Mouse (Mus musculus): ENCODE data around the gene C87436. TPM values are rescaled to one million over a fixed set of nuclear protein-coding genes. Genes with fewer than 3 reads are reported as not detected.

The C87436 gene
- polyA plus RNA-seq, 1 experiment: 9.7 TPM

DNA sequence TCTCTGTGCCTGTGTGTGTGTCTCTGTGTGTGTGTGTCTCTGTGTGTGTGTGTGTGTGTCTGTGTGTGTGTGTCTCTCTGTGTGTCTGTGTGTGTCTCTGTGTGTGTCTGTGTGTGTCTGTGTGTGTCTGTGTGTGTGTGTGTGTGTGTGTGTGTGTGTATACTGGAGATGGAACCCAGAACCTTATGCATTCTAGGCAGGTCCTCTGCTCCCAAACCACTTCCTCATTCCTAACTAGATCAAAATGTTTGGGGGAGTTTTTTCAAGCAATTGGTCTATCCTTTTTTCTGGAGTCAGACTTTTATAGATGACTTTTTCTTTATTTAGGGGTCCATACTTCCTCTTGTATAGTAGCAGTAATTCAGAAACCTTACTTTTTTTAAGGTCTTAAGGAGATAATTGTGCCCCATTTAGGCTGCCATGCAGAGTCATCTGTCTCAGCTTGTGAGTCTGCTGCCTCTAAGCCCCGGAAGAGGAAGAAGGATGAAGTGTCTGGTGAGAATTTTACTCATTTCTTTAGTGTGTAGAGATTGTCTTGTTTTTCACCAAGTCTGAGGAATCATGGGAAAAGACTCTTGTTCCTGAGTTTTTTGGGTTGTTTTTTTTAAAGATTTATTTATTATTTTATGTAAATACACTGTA is 8.9 kb downstream of the C87436 start:
- Histone ChIP-seq H3K4me3 (ENCODE audit: insufficient read depth, low read length) (no peak overlapping the region), H3K27ac (ENCODE audit: insufficient read depth, low read length) (no peak overlapping the region), H3K4me1 (ENCODE audit: control insufficient read depth, insufficient read depth, low read length) (no peaks in the 10 kb centered on the region)
- no peak for TF ChIP-seq POLR2A (IDR thresholded peaks at IDR 0.05; ENCODE audit: low read depth, low read length)
- no peak for TF ChIP-seq CTCF (IDR thresholded peaks at IDR 0.05; ENCODE audit: borderline replicate concordance, insufficient read depth, low read length)

DNA sequence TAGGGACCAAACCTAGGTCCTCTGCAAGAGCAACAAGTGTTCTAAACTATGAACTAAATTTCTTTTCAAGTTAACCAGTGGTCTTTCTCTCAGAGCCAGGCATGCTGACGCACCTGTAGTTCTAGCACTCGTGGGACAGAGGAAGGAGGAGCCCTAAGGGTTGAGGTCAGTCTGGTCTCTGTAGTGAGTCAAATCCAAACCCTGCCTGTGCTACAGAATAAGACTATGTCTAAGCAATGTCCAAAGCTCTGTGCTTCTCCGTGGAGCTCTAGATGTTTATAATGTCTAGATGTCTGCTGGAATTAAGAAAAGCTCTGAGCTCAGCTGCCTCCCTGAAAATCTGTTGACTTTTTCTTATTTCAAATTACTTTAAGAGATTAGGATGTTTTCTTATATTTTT is 18.6 kb downstream of the C87436 start:
- H3K4me1 ChIP-seq (ENCODE audit: control insufficient read depth, insufficient read depth, low read length): no peaks in the 10 kb centered on the region
- no peak overlapping the region for H3K27ac ChIP-seq (ENCODE audit: insufficient read depth, low read length)
- no peak for TF ChIP-seq POLR2A (IDR thresholded peaks at IDR 0.05; ENCODE audit: low read depth, low read length)
- TF ChIP-seq CTCF (IDR thresholded peaks at IDR 0.05; ENCODE audit: borderline replicate concordance, insufficient read depth, low read length): no peak
- no peak overlapping the region for H3K4me3 ChIP-seq (ENCODE audit: insufficient read depth, low read length)

DNA sequence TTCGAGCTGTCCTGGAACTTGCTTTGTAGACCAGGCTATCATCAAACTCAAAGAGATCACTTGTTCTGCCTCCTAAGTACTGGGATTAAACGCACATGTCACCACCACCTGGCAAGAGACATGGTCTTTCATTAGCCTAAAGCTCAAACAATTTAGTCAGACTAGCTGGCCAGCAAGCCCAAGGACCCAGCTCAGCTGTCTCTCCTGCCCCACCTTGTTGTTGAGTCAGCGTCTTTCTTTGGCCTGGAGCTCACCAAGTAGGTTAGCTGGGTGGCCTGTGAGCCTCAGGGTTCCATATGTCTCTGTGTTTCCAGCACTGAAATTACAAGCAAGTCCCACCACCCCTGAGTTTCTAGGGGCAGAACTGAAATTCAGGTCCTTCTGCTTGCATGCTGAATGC is 24.9 kb downstream of the C87436 start:
- no peak overlapping the region for H3K4me3 ChIP-seq (ENCODE audit: insufficient read depth, low read length)

DNA sequence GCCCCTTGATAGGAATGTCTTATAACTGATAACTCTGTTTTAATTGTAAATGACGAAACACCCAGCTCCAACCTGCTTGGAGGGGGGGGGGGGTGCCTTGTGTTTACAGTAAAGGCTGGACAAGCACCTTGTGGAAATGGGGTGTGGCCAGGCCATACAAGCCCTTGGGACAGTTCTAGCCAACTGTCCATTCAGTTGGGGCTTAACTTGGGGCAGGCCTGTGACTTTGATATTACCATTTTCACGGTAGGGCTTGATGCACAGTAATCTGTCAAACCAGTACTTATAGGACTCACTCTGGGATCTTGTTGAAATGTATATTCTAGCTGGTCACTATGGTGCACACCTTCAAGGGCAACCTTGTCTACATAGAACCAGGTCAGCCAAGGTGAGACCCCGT is 33.1 kb downstream of the C87436 start:
- no peak for TF ChIP-seq CTCF (IDR thresholded peaks at IDR 0.05; ENCODE audit: borderline replicate concordance, insufficient read depth, low read length)
- TF ChIP-seq POLR2A (IDR thresholded peaks at IDR 0.05; ENCODE audit: low read depth, low read length): no peak
- H3K4me3 ChIP-seq (ENCODE audit: insufficient read depth, low read length): no peak overlapping the region
- H3K27ac ChIP-seq (ENCODE audit: insufficient read depth, low read length): peak overlapping the region; percentile 79
- peaks cover 6% of the 10 kb centered on the region; the same call in 1 of the 2 replicates for H3K4me1 ChIP-seq (ENCODE audit: control insufficient read depth, insufficient read depth, low read length)

More for the DNA sequence above, 24.9 kb downstream of the C87436 start:
- no peaks in the 10 kb centered on the region for H3K4me1 ChIP-seq (ENCODE audit: control insufficient read depth, insufficient read depth, low read length)
- H3K27ac ChIP-seq (ENCODE audit: insufficient read depth, low read length): no peak overlapping the region
- no peak for TF ChIP-seq POLR2A (IDR thresholded peaks at IDR 0.05; ENCODE audit: low read depth, low read length)
- TF ChIP-seq CTCF (IDR thresholded peaks at IDR 0.05; ENCODE audit: borderline replicate concordance, insufficient read depth, low read length): no peak

DNA sequence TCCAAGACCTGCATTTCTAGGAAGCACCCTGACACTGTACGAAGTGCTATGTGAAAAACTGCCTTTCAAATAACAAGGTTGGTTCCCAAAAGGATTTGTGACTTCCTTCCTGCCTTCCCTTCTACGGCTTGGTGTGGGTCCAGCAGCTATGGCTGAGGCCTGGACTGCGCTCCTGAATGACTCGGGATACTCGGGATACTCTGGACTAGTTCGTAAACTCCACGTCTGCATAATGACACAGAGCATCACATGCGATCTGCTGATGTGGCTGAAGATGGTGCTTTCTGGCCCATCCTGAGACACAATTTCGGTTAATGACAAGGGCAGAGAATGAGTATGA is 33.6 kb downstream of the C87436 start:
- Histone ChIP-seq H3K4me3 (ENCODE audit: insufficient read depth, low read length) (no peak overlapping the region), H3K27ac (ENCODE audit: insufficient read depth, low read length) (peak overlapping the region; percentile 79), H3K4me1 (ENCODE audit: control insufficient read depth, insufficient read depth, low read length) (peaks cover 6% of the 10 kb centered on the region; the same call in 1 of the 2 replicates)
- TF ChIP-seq POLR2A (IDR thresholded peaks at IDR 0.05; ENCODE audit: low read depth, low read length) (no peak), CTCF (IDR thresholded peaks at IDR 0.05; ENCODE audit: borderline replicate concordance, insufficient read depth, low read length) (no peak)

DNA sequence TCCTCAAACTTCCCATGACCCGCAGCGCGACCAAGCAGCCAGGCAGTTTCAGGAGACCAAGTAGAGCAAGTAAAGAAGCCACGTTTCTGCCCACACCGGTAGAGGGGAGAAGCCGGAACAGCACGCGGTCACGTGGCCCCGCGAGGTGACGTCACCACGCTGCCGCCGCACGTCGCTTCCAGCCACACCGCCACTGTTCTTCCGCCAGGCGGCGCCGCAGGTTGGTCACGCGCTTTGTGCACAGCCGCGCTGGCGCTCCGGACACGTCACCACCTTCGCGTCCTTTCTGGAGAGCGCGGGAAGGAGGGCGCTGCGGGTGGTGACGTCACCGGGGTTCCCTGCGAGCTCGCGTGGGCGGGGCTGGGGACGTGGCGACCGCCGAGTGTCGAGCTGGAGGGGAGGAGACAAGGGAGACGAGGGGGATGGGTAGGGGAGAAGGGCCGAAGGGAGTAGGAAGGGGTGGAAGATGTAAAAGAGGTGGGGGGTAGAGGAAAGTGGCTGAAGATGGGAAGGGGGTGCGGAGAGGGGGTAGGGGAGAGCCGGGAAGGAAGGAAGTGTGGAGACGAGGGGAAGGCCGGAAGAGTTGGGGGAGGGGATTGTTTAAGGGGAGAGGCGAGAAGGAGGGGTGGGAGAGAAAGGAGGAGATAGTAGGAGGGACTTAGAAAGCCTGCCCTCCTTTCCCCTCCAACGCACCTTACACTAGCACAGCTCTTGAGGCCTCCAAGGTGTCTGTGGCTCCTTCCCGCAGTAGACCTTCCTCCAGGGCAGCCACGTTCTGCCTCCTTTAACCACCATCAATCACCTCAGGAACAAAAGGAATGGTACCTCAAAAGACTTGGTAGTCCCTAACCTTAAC is 34.2 kb downstream of the C87436 start:
- H3K4me1 ChIP-seq (ENCODE audit: control insufficient read depth, insufficient read depth, low read length): peaks cover 6% of the 10 kb centered on the region; the same call in 1 of the 2 replicates
- peak overlapping the region; percentile 79 for H3K27ac ChIP-seq (ENCODE audit: insufficient read depth, low read length)
- TF ChIP-seq POLR2A (IDR thresholded peaks at IDR 0.05; ENCODE audit: low read depth, low read length): peak; percentile 99
- peak; percentile 98 for TF ChIP-seq CTCF (IDR thresholded peaks at IDR 0.05; ENCODE audit: borderline replicate concordance, insufficient read depth, low read length)
- peak overlapping the region; percentile 15; the same call in 1 of the 2 replicates for H3K4me3 ChIP-seq (ENCODE audit: insufficient read depth, low read length)

DNA sequence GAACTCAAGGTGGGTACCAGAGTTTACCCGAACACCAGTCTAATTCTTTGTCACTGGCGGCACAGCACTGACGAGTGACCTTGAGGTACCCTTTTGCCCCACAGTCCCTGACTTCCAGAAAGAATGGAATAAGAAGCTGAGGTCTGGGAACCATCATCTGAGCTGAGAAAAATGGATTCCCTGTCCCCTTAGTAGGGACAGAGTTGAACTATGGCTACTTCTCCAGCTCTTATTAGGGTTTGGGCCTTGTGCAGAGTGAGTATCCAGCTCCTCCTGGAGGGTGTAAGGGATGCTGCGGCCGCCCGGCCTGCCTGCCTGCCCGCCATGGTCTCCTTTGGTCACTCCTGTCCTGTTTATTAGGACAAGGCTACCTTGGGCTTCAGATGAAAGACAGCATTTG is 34.9 kb downstream of the C87436 start:
- peaks cover 6% of the 10 kb centered on the region; the same call in 1 of the 2 replicates for H3K4me1 ChIP-seq (ENCODE audit: control insufficient read depth, insufficient read depth, low read length)
- peak overlapping the region; percentile 62 for H3K27ac ChIP-seq (ENCODE audit: insufficient read depth, low read length)
- H3K4me3 ChIP-seq (ENCODE audit: insufficient read depth, low read length): peak overlapping the region; percentile 15; the same call in 1 of the 2 replicates
- no peak; the same call in none of the 2 replicates for TF ChIP-seq POLR2A (IDR thresholded peaks at IDR 0.05; ENCODE audit: low read depth, low read length)
- TF ChIP-seq CTCF (IDR thresholded peaks at IDR 0.05; ENCODE audit: borderline replicate concordance, insufficient read depth, low read length): no peak

DNA sequence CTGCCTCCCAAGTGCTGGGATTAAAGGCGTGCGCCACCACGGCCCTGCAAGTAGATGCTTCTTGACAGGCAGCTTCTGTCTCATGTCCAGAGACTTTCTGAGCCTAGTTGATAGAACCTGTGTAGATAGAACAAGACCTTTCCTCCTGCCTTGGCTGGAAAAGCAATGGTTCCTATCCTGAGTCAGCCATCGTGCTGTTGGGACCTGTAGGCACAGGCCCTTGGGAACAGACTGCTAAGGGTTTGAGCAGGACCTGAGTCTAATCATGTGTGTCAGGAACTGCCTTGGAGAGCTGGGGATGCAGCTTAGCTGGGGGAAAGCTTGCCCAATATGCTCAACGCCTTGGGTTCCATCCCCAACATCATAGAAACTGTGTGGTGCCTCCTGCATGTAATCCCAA is 35.9 kb downstream of the C87436 start:
- Histone ChIP-seq H3K27ac (ENCODE audit: insufficient read depth, low read length) (no peak overlapping the region), H3K4me1 (ENCODE audit: control insufficient read depth, insufficient read depth, low read length) (peaks cover 6% of the 10 kb centered on the region; the same call in 1 of the 2 replicates), H3K4me3 (ENCODE audit: insufficient read depth, low read length) (no peak overlapping the region)
- TF ChIP-seq POLR2A (IDR thresholded peaks at IDR 0.05; ENCODE audit: low read depth, low read length): no peak
- no peak for TF ChIP-seq CTCF (IDR thresholded peaks at IDR 0.05; ENCODE audit: borderline replicate concordance, insufficient read depth, low read length)

DNA sequence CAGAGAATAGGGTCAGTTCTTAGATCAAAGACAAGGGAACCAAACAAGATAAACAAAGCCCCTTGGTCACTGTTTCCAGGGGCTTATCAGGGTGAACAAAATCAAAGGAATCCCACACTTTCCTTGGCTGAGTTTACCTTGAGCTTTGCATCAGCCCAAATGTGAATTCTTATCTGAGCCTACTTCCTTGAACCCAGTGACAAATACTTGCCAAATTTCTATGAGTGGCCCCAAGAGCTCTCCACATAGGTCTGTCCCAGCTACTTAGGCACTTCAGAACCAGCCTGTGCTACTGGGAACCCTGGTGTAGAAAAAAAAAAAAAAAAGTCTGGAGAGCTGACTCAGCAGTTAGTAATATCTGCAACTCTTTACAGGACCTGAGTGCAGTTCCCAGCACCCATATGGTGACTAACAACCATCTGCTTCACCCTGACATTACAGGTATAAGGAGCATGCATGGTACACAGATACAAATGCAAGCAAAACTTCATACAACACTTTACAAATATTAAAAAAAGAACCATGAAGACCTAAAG is 36.5 kb downstream of the C87436 start:
- H3K4me1 ChIP-seq (ENCODE audit: control insufficient read depth, insufficient read depth, low read length): peaks cover 6% of the 10 kb centered on the region; the same call in 1 of the 2 replicates
- TF ChIP-seq CTCF (IDR thresholded peaks at IDR 0.05; ENCODE audit: borderline replicate concordance, insufficient read depth, low read length): no peak
- no peak for TF ChIP-seq POLR2A (IDR thresholded peaks at IDR 0.05; ENCODE audit: low read depth, low read length)
- H3K27ac ChIP-seq (ENCODE audit: insufficient read depth, low read length): no peak overlapping the region
- no peak overlapping the region for H3K4me3 ChIP-seq (ENCODE audit: insufficient read depth, low read length)

Measured in embryonic fibroblast, embryonic 13.5 days (primary cell).